Mouse (Mus musculus): Measurements from ENCODE around the gene Rab30. TPM values are rescaled to one million over a fixed set of nuclear protein-coding genes. Genes with fewer than 3 reads are reported as not detected.
A peak's percentile ranks its signal among the peaks of the same experiment; 100 is the strongest.

Rab30 gene
- polyA plus RNA-seq, 1 experiment from 2014 or later = 21.8 TPM

- Histone ChIP-seq H3K4me2 (replicated peaks) (no peak overlapping the region), H3K36me3 (no peaks in the 10 kb centered on the region), H3K4me3 (replicated peaks) (no peak overlapping the region), H3K27me3 (no peaks in the 10 kb centered on the region), H3K4me1 (peaks cover 28% of the 10 kb centered on the region), H3K27ac (replicated peaks) (peak overlapping the region; percentile 76), H3K9ac (no peak overlapping the region), H3K9me3 (replicated peaks) (no peaks in the 10 kb centered on the region)
- WGBS = 42% methylated on average over 7 of the region's 7 CpGs
- no peak for ATAC-seq (ENCODE audit: insufficient number of reproducible peaks, low FRiP score, low TSS enrichment, low read depth)
Observed at GRCm38 (mm10) chr7:92820941-92821465, 79.6 kb downstream of the Rab30 start.

GRCm38 (mm10) chr7:92821871-92822270 lies 80.5 kb downstream of the Rab30 start:
- no peaks in the 10 kb centered on the region for H3K9me3 ChIP-seq (replicated peaks)
- H3K27me3 ChIP-seq = no peaks in the 10 kb centered on the region
- H3K36me3 ChIP-seq = no peaks in the 10 kb centered on the region
- H3K4me1 ChIP-seq = peaks cover 28% of the 10 kb centered on the region
- peak overlapping the region; percentile 3; the same call in 1 of the 2 replicates for H3K4me2 ChIP-seq (replicated peaks)
- peak overlapping the region; percentile 76 for H3K27ac ChIP-seq (replicated peaks)
- WGBS = 19% methylated on average over 4 of the region's 4 CpGs
- no peak overlapping the region for H3K9ac ChIP-seq
- no peak overlapping the region for H3K4me3 ChIP-seq (replicated peaks)
- ATAC-seq (ENCODE audit: insufficient number of reproducible peaks, low FRiP score, low TSS enrichment, low read depth) = peak; percentile 54; the same call in 1 of the 2 replicates

GRCm38 (mm10) chr7:92822409-92823101 lies 81.2 kb downstream of the Rab30 start:
- 31% methylated on average over 1 of the region's 1 CpGs for WGBS
- ATAC-seq (ENCODE audit: insufficient number of reproducible peaks, low FRiP score, low TSS enrichment, low read depth) = peak; percentile 77
- peak overlapping the region; percentile 67 for H3K27ac ChIP-seq (replicated peaks)

GRCm38 (mm10) chr7:92826248-92826647 lies 84.8 kb downstream of the Rab30 start:
- Histone ChIP-seq H3K36me3 (no peaks in the 10 kb centered on the region), H3K4me1 (peaks cover 16% of the 10 kb centered on the region), H3K9me3 (replicated peaks) (no peaks in the 10 kb centered on the region), H3K4me3 (replicated peaks) (no peak overlapping the region), H3K9ac (no peak overlapping the region), H3K4me2 (replicated peaks) (no peak overlapping the region), H3K27ac (replicated peaks) (no peak overlapping the region), H3K27me3 (no peaks in the 10 kb centered on the region)
- ATAC-seq (ENCODE audit: insufficient number of reproducible peaks, low FRiP score, low TSS enrichment, low read depth) = no peak
- 72% methylated on average over 3 of the region's 3 CpGs for WGBS

More at GRCm38 (mm10) chr7:92822409-92823101, 81.2 kb downstream of the Rab30 start:
- Histone ChIP-seq H3K36me3 (no peaks in the 10 kb centered on the region), H3K27me3 (no peaks in the 10 kb centered on the region), H3K4me2 (replicated peaks) (0 out of 2 replicates have a peak overlapping the region, but pooled peaks have one; percentile 3), H3K4me1 (peaks cover 28% of the 10 kb centered on the region), H3K9me3 (replicated peaks) (no peaks in the 10 kb centered on the region), H3K9ac (no peak overlapping the region), H3K4me3 (replicated peaks) (no peak overlapping the region)

- Histone ChIP-seq H3K9ac (no peak overlapping the region), H3K27ac (replicated peaks) (no peak overlapping the region), H3K27me3 (no peaks in the 10 kb centered on the region), H3K36me3 (no peaks in the 10 kb centered on the region), H3K4me3 (replicated peaks) (no peak overlapping the region), H3K9me3 (replicated peaks) (no peaks in the 10 kb centered on the region), H3K4me1 (no peaks in the 10 kb centered on the region), H3K4me2 (replicated peaks) (no peak overlapping the region)
- 32% methylated on average over 3 of the region's 3 CpGs for WGBS
- no peak for ATAC-seq (ENCODE audit: insufficient number of reproducible peaks, low FRiP score, low TSS enrichment, low read depth)
Observed at GRCm38 (mm10) chr7:92827981-92828380, 86.6 kb downstream of the Rab30 start.

GRCm38 (mm10) chr7:92832395-92832794 lies 91.0 kb downstream of the Rab30 start:
- Histone ChIP-seq H3K27ac (replicated peaks) (no peak overlapping the region), H3K9me3 (replicated peaks) (no peaks in the 10 kb centered on the region), H3K9ac (no peak overlapping the region), H3K36me3 (peaks cover 8% of the 10 kb centered on the region), H3K4me2 (replicated peaks) (no peak overlapping the region), H3K27me3 (no peaks in the 10 kb centered on the region), H3K4me3 (replicated peaks) (no peak overlapping the region), H3K4me1 (no peaks in the 10 kb centered on the region)
- no peak for ATAC-seq (ENCODE audit: insufficient number of reproducible peaks, low FRiP score, low TSS enrichment, low read depth)
- 86% methylated on average over 6 of the region's 6 CpGs for WGBS

GRCm38 (mm10) chr7:92834391-92834790 lies 93.0 kb downstream of the Rab30 start:
- Histone ChIP-seq H3K27me3 (no peaks in the 10 kb centered on the region), H3K36me3 (peaks cover 8% of the 10 kb centered on the region), H3K4me3 (replicated peaks) (no peak overlapping the region), H3K4me1 (no peaks in the 10 kb centered on the region), H3K9me3 (replicated peaks) (no peaks in the 10 kb centered on the region), H3K9ac (no peak overlapping the region), H3K4me2 (replicated peaks) (no peak overlapping the region), H3K27ac (replicated peaks) (no peak overlapping the region)
- no peak for ATAC-seq (ENCODE audit: insufficient number of reproducible peaks, low FRiP score, low TSS enrichment, low read depth)
- 94% methylated on average over 2 of the region's 2 CpGs for WGBS

- no peak overlapping the region for H3K9ac ChIP-seq
- no peaks in the 10 kb centered on the region for H3K9me3 ChIP-seq (replicated peaks)
- no peak overlapping the region for H3K4me2 ChIP-seq (replicated peaks)
- WGBS = 79% methylated on average over 3 of the region's 3 CpGs
- no peak for ATAC-seq (ENCODE audit: insufficient number of reproducible peaks, low FRiP score, low TSS enrichment, low read depth)
- peaks cover 8% of the 10 kb centered on the region for H3K36me3 ChIP-seq
- no peaks in the 10 kb centered on the region for H3K4me1 ChIP-seq
- no peak overlapping the region for H3K27ac ChIP-seq (replicated peaks)
- no peaks in the 10 kb centered on the region for H3K27me3 ChIP-seq
- no peak overlapping the region for H3K4me3 ChIP-seq (replicated peaks)
Observed at GRCm38 (mm10) chr7:92836447-92836846, 95.0 kb downstream of the Rab30 start.

GRCm38 (mm10) chr7:92837226-92837625 lies 95.8 kb downstream of the Rab30 start:
- H3K36me3 ChIP-seq = peaks cover 8% of the 10 kb centered on the region
- H3K9me3 ChIP-seq (replicated peaks) = no peaks in the 10 kb centered on the region
- H3K27ac ChIP-seq (replicated peaks) = no peak overlapping the region
- H3K4me2 ChIP-seq (replicated peaks) = no peak overlapping the region
- no peaks in the 10 kb centered on the region for H3K27me3 ChIP-seq
- WGBS = 68% methylated on average over 11 of the region's 11 CpGs
- H3K9ac ChIP-seq = no peak overlapping the region
- no peak overlapping the region for H3K4me3 ChIP-seq (replicated peaks)
- ATAC-seq (ENCODE audit: insufficient number of reproducible peaks, low FRiP score, low TSS enrichment, low read depth) = no peak
- H3K4me1 ChIP-seq = no peaks in the 10 kb centered on the region

- Histone ChIP-seq H3K9me3 (replicated peaks) (no peaks in the 10 kb centered on the region), H3K36me3 (peaks cover 8% of the 10 kb centered on the region), H3K4me3 (replicated peaks) (no peak overlapping the region), H3K4me2 (replicated peaks) (no peak overlapping the region), H3K27ac (replicated peaks) (no peak overlapping the region), H3K27me3 (no peaks in the 10 kb centered on the region), H3K4me1 (no peaks in the 10 kb centered on the region), H3K9ac (no peak overlapping the region)
- no peak for ATAC-seq (ENCODE audit: insufficient number of reproducible peaks, low FRiP score, low TSS enrichment, low read depth)
- 65% methylated on average over 3 of the region's 3 CpGs for WGBS
Observed at GRCm38 (mm10) chr7:92837907-92838306, 96.5 kb downstream of the Rab30 start.

GRCm38 (mm10) chr7:92842254-92842653 lies 100.9 kb downstream of the Rab30 start:
- no peaks in the 10 kb centered on the region for H3K27me3 ChIP-seq
- no peak overlapping the region for H3K9ac ChIP-seq
- H3K9me3 ChIP-seq (replicated peaks) = no peaks in the 10 kb centered on the region
- no peak overlapping the region for H3K27ac ChIP-seq (replicated peaks)
- ATAC-seq (ENCODE audit: insufficient number of reproducible peaks, low FRiP score, low TSS enrichment, low read depth) = no peak
- H3K4me1 ChIP-seq = no peaks in the 10 kb centered on the region
- H3K4me3 ChIP-seq (replicated peaks) = no peak overlapping the region
- no peaks in the 10 kb centered on the region for H3K36me3 ChIP-seq
- H3K4me2 ChIP-seq (replicated peaks) = no peak overlapping the region
- 85% methylated on average over 2 of the region's 2 CpGs for WGBS

- Histone ChIP-seq H3K36me3 (no peaks in the 10 kb centered on the region), H3K27ac (replicated peaks) (no peak overlapping the region), H3K9me3 (replicated peaks) (no peaks in the 10 kb centered on the region), H3K4me1 (no peaks in the 10 kb centered on the region), H3K9ac (no peak overlapping the region), H3K4me3 (replicated peaks) (no peak overlapping the region), H3K27me3 (no peaks in the 10 kb centered on the region), H3K4me2 (replicated peaks) (no peak overlapping the region)
- no peak for ATAC-seq (ENCODE audit: insufficient number of reproducible peaks, low FRiP score, low TSS enrichment, low read depth)
- WGBS = 89% methylated on average over 3 of the region's 3 CpGs
Observed at GRCm38 (mm10) chr7:92848246-92848645, 106.8 kb downstream of the Rab30 start.
